8 mouse cellular contexts compared by ENCODE assay signal in the genomic region with DNA sequence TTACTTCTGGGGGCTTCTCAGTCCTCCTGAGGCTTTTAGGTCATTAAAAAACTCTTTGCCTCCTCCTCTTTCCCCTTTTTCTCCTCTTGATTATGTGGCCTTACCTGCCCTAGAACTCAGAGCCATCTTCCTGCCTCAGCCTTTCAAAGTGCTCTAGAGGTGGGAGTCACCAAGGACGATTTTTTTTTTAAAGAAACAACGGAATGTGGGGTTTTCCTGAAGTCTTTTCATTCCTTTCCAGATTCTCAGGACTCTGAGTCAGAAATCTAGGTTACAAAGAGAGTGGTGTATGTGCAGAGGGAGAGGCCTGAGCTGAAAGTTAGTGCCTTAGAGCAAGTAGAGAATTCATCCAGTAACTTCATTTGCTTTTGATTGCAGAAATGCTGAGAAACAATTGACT. TPM values are rescaled to one million over a fixed set of nuclear protein-coding genes. Genes with fewer than 3 reads are reported as not detected.
DNase-seq lines count a peak whose midpoint lies in the region; ATAC-seq and TF ChIP-seq lines count a peak whose summit lies in the region.

No protein-coding gene starts in this region.

- H3K4me2 ChIP-seq in forebrain, embryonic 14.5 days (ENCODE audit: low read length): peak overlapping the region; percentile 63
- H3K4me2 ChIP-seq in liver, embryonic 16.5 days (ENCODE audit: low read depth, low read length): peak overlapping the region; percentile 97; the same call in 1 of the 2 replicates

- H3K9ac ChIP-seq in forebrain, embryonic 14.5 days (ENCODE audit: low read length): peak overlapping the region; percentile 95
- H3K9ac ChIP-seq in liver, embryonic 16.5 days (ENCODE audit: low read depth, low read length): no peak overlapping the region; the same call in 1 of the 2 replicates

- WGBS in heart, embryonic 10.5 days: 48% methylated on average over 2 of the region's 2 CpGs
- 30% methylated on average over 2 of the region's 2 CpGs for WGBS in forebrain, embryonic 14.5 days
- WGBS in liver, embryonic 16.5 days (ENCODE audit: insufficient replicate concordance): 36% methylated on average over 2 of the region's 2 CpGs

- intact Hi-C loops in heart, postnatal 25 days (cut with DNase I): loop anchor here (2.0 kb wide), 1 partner anchor 17 kb away; no protein-coding TSS in a partner anchor

- TF ChIP-seq CTCF in C2C12 (IDR thresholded peaks at IDR 0.05; ENCODE audit: control insufficient read depth, insufficient read depth, insufficient read length): no peak

- peaks cover 79% of the 10 kb centered on the region for H3K79me3 ChIP-seq in C2C12 (ENCODE audit: low read depth)

- peak overlapping the region; percentile 84 for H3K4me3 ChIP-seq in heart, embryonic 10.5 days
- peak overlapping the region; percentile 35 for H3K4me3 ChIP-seq in C2C12 (ENCODE audit: insufficient read depth, poor library complexity, severe bottlenecking)
- peak overlapping the region; percentile 68 for H3K4me3 ChIP-seq in forebrain, embryonic 14.5 days (ENCODE audit: low read depth, low read length)
- peak overlapping the region; percentile 78; the same call in 1 of the 2 replicates for H3K4me3 ChIP-seq in liver, embryonic 16.5 days (ENCODE audit: low read depth, low read length)

- H3K27ac ChIP-seq in heart, embryonic 10.5 days: peak overlapping the region; percentile 96
- peak overlapping the region; percentile 100 for H3K27ac ChIP-seq in forebrain, embryonic 14.5 days (ENCODE audit: low read depth, low read length)
- peak overlapping the region; percentile 92 for H3K27ac ChIP-seq in liver, embryonic 16.5 days (ENCODE audit: low read length)

- peaks cover 59% of the 10 kb centered on the region for H3K4me1 ChIP-seq in heart, embryonic 10.5 days
- peaks cover 23% of the 10 kb centered on the region for H3K4me1 ChIP-seq in forebrain, embryonic 14.5 days (ENCODE audit: control insufficient read depth, insufficient read depth, low read length)
- peaks cover 27% of the 10 kb centered on the region for H3K4me1 ChIP-seq in liver, embryonic 16.5 days (ENCODE audit: control insufficient read depth, low read depth, low read length)

- H3K9me3 ChIP-seq in heart, embryonic 10.5 days: no peaks in the 10 kb centered on the region
- no peaks in the 10 kb centered on the region for H3K9me3 ChIP-seq in forebrain, embryonic 14.5 days (replicated peaks; ENCODE audit: control insufficient read depth, low read length)
- no peaks in the 10 kb centered on the region for H3K9me3 ChIP-seq in liver, embryonic 16.5 days (replicated peaks; ENCODE audit: control insufficient read depth, low read length)

- no peak for ATAC-seq in forebrain, embryonic 14.5 days
- no peak for ATAC-seq in liver, embryonic 16.5 days (ENCODE audit: low read depth)

- H3K27me3 ChIP-seq in heart, embryonic 10.5 days (ENCODE audit: insufficient read depth, poor library complexity, severe bottlenecking): no peaks in the 10 kb centered on the region
- H3K27me3 ChIP-seq in C2C12 (ENCODE audit: control insufficient read depth, insufficient read depth, insufficient read length): no peaks in the 10 kb centered on the region
- no peaks in the 10 kb centered on the region for H3K27me3 ChIP-seq in forebrain, embryonic 14.5 days (replicated peaks; ENCODE audit: control insufficient read depth, insufficient read depth, low read length)
- no peaks in the 10 kb centered on the region for H3K27me3 ChIP-seq in liver, embryonic 16.5 days (ENCODE audit: control insufficient read depth, insufficient read depth, low read depth, low read length)

- H3K36me3 ChIP-seq in heart, embryonic 10.5 days: peaks cover 11% of the 10 kb centered on the region; the same call in 1 of the 2 replicates
- H3K36me3 ChIP-seq in C2C12 (ENCODE audit: control insufficient read depth, insufficient read depth): peaks cover 6% of the 10 kb centered on the region
- H3K36me3 ChIP-seq in forebrain, embryonic 14.5 days (ENCODE audit: control insufficient read depth, insufficient read depth, low read length): no peaks in the 10 kb centered on the region
- H3K36me3 ChIP-seq in liver, embryonic 16.5 days (ENCODE audit: control insufficient read depth, insufficient read depth): no peaks in the 10 kb centered on the region

- no peak for DNase-seq in heart, embryonic 10.5 days (ENCODE audit: low spot score)
- no peak for DNase-seq in heart, postnatal 25 days (ENCODE audit: low spot score)
- DNase-seq in forebrain, embryonic 14.5 days (ENCODE audit: low spot score): no peak
- DNase-seq in right cerebral cortex, adult 18-20 months: no peak
- DNase-seq in cerebellum, postnatal 25 days: no peak
- no peak for DNase-seq in layer of hippocampus, adult 8-10 months (ENCODE audit: low spot score in 2 of 2)

- peaks cover 88% of the 10 kb centered on the region for H3K79me2 ChIP-seq in C2C12 (ENCODE audit: control insufficient read depth, insufficient read depth)

- no peak overlapping the region for H3ac ChIP-seq in C2C12 (ENCODE audit: control insufficient read depth, insufficient read length, low read depth)

TF ChIP-seq in C2C12, 6 proteins besides CTCF, POLR2A, EP300 and RAD21:
- TF ChIP-seq CEBPB (IDR thresholded peaks at IDR 0.05; ENCODE audit: low read depth) (no peak), MYOD1 (IDR thresholded peaks at IDR 0.05; ENCODE audit: control insufficient read depth, insufficient read length, low read depth) (no peak), MAX (IDR thresholded peaks at IDR 0.05) (no peak), USF1 (IDR thresholded peaks at IDR 0.05; ENCODE audit: low read depth) (no peak), FOSL1 (IDR thresholded peaks at IDR 0.05; ENCODE audit: insufficient read depth, low read length, poor library complexity, severe bottlenecking) (no peak), MYOG (IDR thresholded peaks at IDR 0.05; ENCODE audit: control insufficient read depth, extremely low read depth, insufficient read length) (no peak)

RNA-seq across cellular contexts. Expression of a gene that starts 37.8 kb away (rescaled TPM):
- polyA plus RNA-seq in heart, embryonic 10.5 days (2016; fragmentation: Nextera tagmentation; extraction: Ambion mirVana): 58.6 and 59.5 TPM in 2 replicates
- 10 to 100 TPM; 88.4 to 93.0 TPM for total RNA-seq in heart, postnatal 25 days (2021)
- 80.4 TPM for polyA plus RNA-seq in C2C12 (2012; fragmentation: generic; extraction: Trizol)
- 72.4 and 74.4 TPM in 2 replicates for polyA plus RNA-seq in forebrain, embryonic 14.5 days (2014; fragmentation: Nextera tagmentation; extraction: Ambion mirVana)
- 32.1 and 32.5 TPM in 2 replicates for polyA plus RNA-seq in liver, embryonic 16.5 days (2015; fragmentation: Nextera tagmentation; extraction: Ambion mirVana)
- total RNA-seq in layer of hippocampus, adult 8-10 months (2022): 100 to 1,000 TPM in 3 of 4 experiments, 10 to 100 TPM in 1; 99.7 to 129 (median 117) TPM

RNA-seq across cellular contexts. Expression of a gene that starts 38.0 kb away (rescaled TPM):
- 7.6 and 9.4 TPM in 2 replicates for polyA plus RNA-seq in heart, embryonic 10.5 days (2016; fragmentation: Nextera tagmentation; extraction: Ambion mirVana)
- 1 to 10 TPM; 3.3 to 4.1 TPM for total RNA-seq in heart, postnatal 25 days (2021)
- 1.7 TPM for polyA plus RNA-seq in C2C12 (2012; fragmentation: generic; extraction: Trizol)
- 9.6 and 12.9 TPM in 2 replicates for polyA plus RNA-seq in forebrain, embryonic 14.5 days (2014; fragmentation: Nextera tagmentation; extraction: Ambion mirVana)
- 1.3 and 2.1 TPM in 2 replicates for polyA plus RNA-seq in liver, embryonic 16.5 days (2015; fragmentation: Nextera tagmentation; extraction: Ambion mirVana)
- total RNA-seq in layer of hippocampus, adult 8-10 months (2022): 1 to 10 TPM; 5.8 to 7.9 (median 6.1) TPM

RNA-seq across cellular contexts. Expression of a gene that starts 46.8 kb away (rescaled TPM):
- polyA plus RNA-seq in heart, embryonic 10.5 days (2016; fragmentation: Nextera tagmentation; extraction: Ambion mirVana): 2.4 and 2.5 TPM in 2 replicates
- 1 to 10 TPM; 6.5 to 6.8 TPM for total RNA-seq in heart, postnatal 25 days (2021)
- 0.95 TPM for polyA plus RNA-seq in C2C12 (2012; fragmentation: generic; extraction: Trizol)
- polyA plus RNA-seq in forebrain, embryonic 14.5 days (2014; fragmentation: Nextera tagmentation; extraction: Ambion mirVana): 2.0 and 2.9 TPM in 2 replicates
- polyA plus RNA-seq in liver, embryonic 16.5 days (2015; fragmentation: Nextera tagmentation; extraction: Ambion mirVana): 32.7 and 32.8 TPM in 2 replicates
- 10 to 100 TPM in 3 of 4 experiments, 1 to 10 TPM in 1; 8.3 to 12.9 (median 11.1) TPM for total RNA-seq in layer of hippocampus, adult 8-10 months (2022)
